Mouse (Mus musculus) layer of hippocampus, postnatal 14 days (tissue): ENCODE data around the gene Vmn1r62. TPM values are rescaled to one million over a fixed set of nuclear protein-coding genes. Genes with fewer than 3 reads are reported as not detected.
"Not testable (repeated sequence)": the region's sequence is repeated elsewhere in the genome, so short reads cannot be mapped to it uniquely, and the experiment has no call there.

Experiments
- DNase-seq, 2 experiments: peaks; one replicate each; pipeline ENCODE4 v3.0.0; 2021 to 2022; ENCODE audit warnings: low spot score in 2 of 2, mixed read lengths in 1 of 2
- long read RNA-seq, 2 experiments: library from polyadenylated mRNA; stranded (forward); transcript quantifications; one replicate each; pipeline ENCODE4 v2.0.0; 2021
- total RNA-seq, 2 experiments: library from RNA; stranded (reverse); gene quantifications; 2 replicates each; pipeline ENCODE4 v1.2.3; 2021

Vmn1r62 gene
- total RNA-seq: not detected
- long read RNA-seq, experiment 1: 0 reads
- long read RNA-seq, experiment 2: 0 reads

DNA sequence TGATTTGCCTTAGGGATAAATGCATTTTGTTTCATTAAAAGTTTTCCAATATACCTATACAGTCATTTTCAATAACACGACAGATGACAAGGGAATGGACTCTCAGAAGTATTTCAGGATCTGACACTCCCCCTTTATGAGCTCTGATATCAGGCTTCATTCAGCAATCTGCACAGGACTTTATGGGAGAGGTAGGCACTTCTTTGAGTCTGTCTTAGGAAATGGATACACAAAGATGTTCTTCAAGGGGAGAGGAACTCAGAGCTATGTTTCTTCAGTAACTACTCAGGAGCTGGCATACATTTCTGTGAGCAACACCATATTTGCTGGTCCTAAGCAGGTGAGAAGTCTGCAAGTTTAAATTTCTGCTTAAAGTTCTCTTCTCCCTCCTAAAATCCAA is at the start of gene Vmn1r62:
Vmn1r62 (plus strand) TSS at position 301 of the 400 bp plus-strand sequence.
- DNase-seq: not testable (repeated sequence)

Other genes starting within 250 kb of the Vmn1r62 start
- gene Vmn1r59, start 216.9 kb upstream of the Vmn1r62 start, total RNA-seq: not detected
- gene Vmn2r28, start 179.7 kb upstream of the Vmn1r62 start, total RNA-seq: not detected
- not detected for gene Vmn1r60, start 126.3 kb upstream of the Vmn1r62 start, total RNA-seq
- not detected for gene Vmn1r61, start 60.3 kb upstream of the Vmn1r62 start, total RNA-seq
- gene Vmn1r63, start 131.8 kb downstream of the Vmn1r62 start, total RNA-seq: not detected
- not detected for gene Vmn1r64, start 210.9 kb downstream of the Vmn1r62 start, total RNA-seq